Mouse (Mus musculus): ENCODE data around the gene Ift122. TPM values are rescaled to one million over a fixed set of nuclear protein-coding genes. Genes with fewer than 3 reads are reported as not detected.

Gene Ift122
- total RNA-seq, 2 experiments from 2014 or later = 3.7 TPM; not detected in 1

DNA sequence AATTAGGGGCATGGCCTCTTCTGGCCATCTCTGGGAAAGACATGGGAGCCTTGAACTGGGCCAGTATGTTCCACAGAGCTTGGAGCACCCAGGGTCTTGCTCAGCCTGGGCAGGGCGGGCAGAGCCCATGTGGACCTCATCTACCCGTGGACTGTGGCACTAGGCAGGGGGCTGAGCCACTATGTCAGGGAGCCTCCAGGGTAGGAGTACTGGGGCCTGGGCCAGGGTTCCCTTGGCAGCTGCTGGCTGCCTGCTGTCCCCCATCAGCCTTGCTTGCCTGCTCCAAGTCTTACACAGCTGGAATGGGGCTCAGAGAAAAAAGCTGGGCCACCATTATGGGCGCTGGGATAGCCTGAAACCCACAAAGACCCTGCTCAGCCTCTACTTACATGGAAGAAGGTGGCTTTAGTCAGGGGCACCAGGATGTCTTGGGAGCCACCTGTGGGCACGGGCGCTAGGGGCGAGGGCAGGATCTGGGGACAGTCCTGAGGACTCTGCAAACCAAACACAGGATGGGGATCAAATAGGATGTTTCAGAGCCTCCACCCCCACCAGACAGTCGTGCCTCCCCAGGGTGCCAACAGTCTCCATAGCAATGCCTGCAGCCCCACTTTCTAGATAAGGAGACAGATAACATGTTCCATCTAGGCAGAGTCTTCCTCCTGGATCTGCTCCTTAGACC lies 119.0 kb downstream of the Ift122 start:
- no peak for ATAC-seq (replicated peaks; ENCODE audit: low FRiP score, poor library complexity, severe bottlenecking)

DNA sequence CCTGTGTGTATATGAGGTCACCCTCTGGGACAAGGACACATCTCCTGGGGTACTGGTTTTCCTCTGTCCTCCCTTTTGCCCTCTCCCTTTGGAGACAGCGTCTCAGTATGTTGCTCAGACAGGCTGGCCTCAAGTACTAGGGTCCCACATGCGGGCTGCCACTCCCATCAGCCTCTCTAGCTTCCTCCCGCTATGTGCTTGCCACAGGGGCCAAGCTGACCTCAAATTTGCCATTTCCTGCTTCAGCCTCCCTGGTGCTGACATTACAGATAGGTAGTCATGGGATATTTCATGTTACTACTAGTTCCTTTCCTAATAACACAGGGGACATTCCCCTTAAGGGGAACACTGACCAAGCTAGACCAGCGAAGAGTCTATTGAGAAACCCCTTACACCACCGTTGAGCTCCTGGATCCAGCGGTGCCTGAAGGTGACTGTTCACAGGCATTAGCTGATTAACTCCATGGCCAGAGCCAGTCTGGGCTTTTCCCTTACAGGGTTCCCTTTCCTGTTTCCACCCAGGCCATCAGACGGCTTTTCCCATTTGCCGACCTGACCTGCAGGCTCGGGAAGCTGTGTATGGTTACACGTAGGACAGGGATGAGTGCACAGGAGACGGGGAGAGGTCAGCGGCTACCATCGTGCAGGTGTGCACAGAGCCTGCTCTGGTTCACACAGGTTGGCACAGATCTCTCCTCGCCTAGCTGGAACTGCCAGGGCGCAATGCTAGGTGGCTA lies 120.0 kb downstream of the Ift122 start:
- no peak for ATAC-seq (replicated peaks; ENCODE audit: low FRiP score, poor library complexity, severe bottlenecking)

DNA sequence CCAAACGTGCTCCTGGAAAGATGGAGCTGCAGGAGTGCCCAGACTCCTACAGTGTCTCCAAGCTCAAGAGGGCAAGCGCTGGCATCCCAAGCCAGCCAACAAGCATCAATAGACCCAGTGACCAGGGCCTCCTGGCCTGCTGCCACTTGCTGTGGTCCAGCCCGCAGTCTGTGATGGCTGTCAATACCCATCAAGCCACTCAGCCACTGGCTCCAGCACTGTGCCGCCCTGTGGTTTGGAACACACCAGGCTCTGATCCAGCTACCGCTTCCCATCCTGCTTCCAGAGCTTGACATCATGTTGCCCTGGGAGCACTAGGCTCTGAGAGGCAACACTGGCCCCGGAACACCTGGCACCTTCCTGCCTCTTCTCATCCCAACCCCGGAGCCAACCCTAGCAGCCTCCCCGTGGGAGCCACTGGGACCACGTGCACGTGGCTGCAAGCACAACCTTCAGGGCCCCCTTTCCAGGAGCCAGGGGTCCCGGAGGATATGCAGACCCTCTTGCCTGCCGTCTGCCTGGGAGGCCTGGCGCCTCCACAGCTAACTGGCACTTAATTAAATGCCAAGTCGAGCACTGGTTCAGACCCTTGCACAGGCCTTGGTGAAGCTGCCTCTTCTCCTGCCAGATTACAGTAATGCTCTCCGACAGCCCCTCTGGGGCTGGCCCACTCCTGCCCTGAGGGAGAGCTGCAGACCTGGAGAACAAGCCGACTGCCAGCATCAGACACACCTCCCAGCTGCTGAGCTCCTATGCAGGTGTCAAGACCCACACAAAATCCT lies 120.8 kb downstream of the Ift122 start:
- no peak for ATAC-seq (replicated peaks; ENCODE audit: low FRiP score, poor library complexity, severe bottlenecking)

DNA sequence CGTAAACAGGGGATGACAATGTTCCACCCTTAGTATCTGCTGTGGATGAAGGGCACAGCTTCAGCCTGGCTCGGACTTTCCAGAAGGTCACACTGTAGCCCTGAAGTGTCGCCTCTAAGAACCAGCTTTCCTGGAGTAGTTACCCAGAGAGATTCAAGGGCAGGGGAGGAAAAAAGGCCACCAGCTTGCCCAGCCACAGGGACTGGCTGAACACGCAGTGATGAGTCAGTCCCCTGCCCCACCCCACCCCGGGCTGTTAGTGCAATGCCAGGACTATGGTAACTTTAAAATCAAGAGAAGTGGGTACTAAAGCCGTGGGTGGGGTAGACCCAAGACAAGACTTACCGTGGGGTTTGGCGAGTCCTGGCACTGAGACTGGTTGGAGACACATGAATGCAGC lies 122.3 kb downstream of the Ift122 start:
- ATAC-seq (replicated peaks; ENCODE audit: low FRiP score, poor library complexity, severe bottlenecking) = no peak

Other genes starting within 250 kb of the Ift122 start
- 28.4 and 44.7 TPM in 2 replicates for gene Raf1, start 176.8 kb upstream of the Ift122 start, total RNA-seq (2015; ENCODE audit: low replicate concordance)
- 19.2 and 36.5 TPM in 2 replicates for gene Raf1, start 176.8 kb upstream of the Ift122 start, total RNA-seq (2017; ENCODE audit: low replicate concordance)
- gene Tmem40, start 91.1 kb upstream of the Ift122 start, total RNA-seq (2015; ENCODE audit: low replicate concordance) = 1.7 and 10.2 TPM in 2 replicates
- gene Tmem40, start 91.1 kb upstream of the Ift122 start, total RNA-seq (2017; ENCODE audit: low replicate concordance) = 7.4 and 10.6 TPM in 2 replicates
- 0.21 TPM in 1 of 2 replicates, not detected in the other for gene Cand2, start 78.9 kb upstream of the Ift122 start, total RNA-seq (2015; ENCODE audit: low replicate concordance)
- gene Cand2, start 78.9 kb upstream of the Ift122 start, total RNA-seq (2017; ENCODE audit: low replicate concordance) = 0.14 and 0.17 TPM in 2 replicates
- 738 and 1,031 TPM in 2 replicates for gene Rpl32, start 44.7 kb upstream of the Ift122 start, total RNA-seq (2015; ENCODE audit: low replicate concordance)
- 502 and 613 TPM in 2 replicates for gene Rpl32, start 44.7 kb upstream of the Ift122 start, total RNA-seq (2017; ENCODE audit: low replicate concordance)
- not detected in 2 replicates for gene Efcab12, start 15.1 kb upstream of the Ift122 start, total RNA-seq (2015; ENCODE audit: low replicate concordance)
- not detected in 2 replicates for gene Efcab12, start 15.1 kb upstream of the Ift122 start, total RNA-seq (2017; ENCODE audit: low replicate concordance)
- 1.7 and 2.7 TPM in 2 replicates for gene Mbd4, start 99 bp upstream of the Ift122 start, total RNA-seq (2015; ENCODE audit: low replicate concordance)
- gene Mbd4, start 99 bp upstream of the Ift122 start, total RNA-seq (2017; ENCODE audit: low replicate concordance) = 9.9 and 13.4 TPM in 2 replicates
- not detected in 2 replicates for gene Rho, start 78.3 kb downstream of the Ift122 start, total RNA-seq (2015; ENCODE audit: low replicate concordance)
- gene Rho, start 78.3 kb downstream of the Ift122 start, total RNA-seq (2017; ENCODE audit: low replicate concordance) = 0.09 TPM in 1 of 2 replicates, not detected in the other
- gene H1foo, start 91.5 kb downstream of the Ift122 start, total RNA-seq (2015; ENCODE audit: low replicate concordance) = not detected in 2 replicates
- gene H1foo, start 91.5 kb downstream of the Ift122 start, total RNA-seq (2017; ENCODE audit: low replicate concordance) = not detected in 2 replicates
- 10.0 and 55.1 TPM in 2 replicates for gene Plxnd1, start 141.5 kb downstream of the Ift122 start, total RNA-seq (2015; ENCODE audit: low replicate concordance)
- gene Plxnd1, start 141.5 kb downstream of the Ift122 start, total RNA-seq (2017; ENCODE audit: low replicate concordance) = 11.8 and 18.1 TPM in 2 replicates

All from erythroblast, adult 5-6 weeks (primary cell).